Mouse (Mus musculus): ENCODE results near the gene Wdr34. TPM values are rescaled to one million over a fixed set of nuclear protein-coding genes. Genes with fewer than 3 reads are reported as not detected.
A peak's percentile ranks its signal among the peaks of the same experiment; 100 is the strongest.
"Not testable (repeated sequence)": the region's sequence is repeated elsewhere in the genome, so short reads cannot be mapped to it uniquely, and the experiment has no call there.

Gene Wdr34
- polyA plus RNA-seq, 1 experiment from 2014 or later = 15.2 TPM

- no peak overlapping the region for H3K4me3 ChIP-seq (ENCODE audit: low read depth, low read length)
- ATAC-seq (no peak), DNase-seq (ENCODE audit: low spot score) (no peak)
- no peaks in the 10 kb centered on the region for H3K36me3 ChIP-seq (ENCODE audit: insufficient read depth, low read length)
- no peak overlapping the region for H3K9ac ChIP-seq (replicated peaks; ENCODE audit: low read depth)
- 0 out of 2 replicates have a peak, but pooled peaks cover 3% of the 10 kb centered on the region for H3K4me1 ChIP-seq (ENCODE audit: insufficient read depth, low read depth, low read length)
- no peaks in the 10 kb centered on the region for H3K27me3 ChIP-seq (replicated peaks; ENCODE audit: insufficient read depth, low read length)
- H3K9me3 ChIP-seq (ENCODE audit: low read length) = no peaks in the 10 kb centered on the region
- no peak for TF ChIP-seq EP300 (IDR thresholded peaks at IDR 0.05)
- no peak for TF ChIP-seq CTCF (IDR thresholded peaks at IDR 0.05)
- H3K4me2 ChIP-seq (replicated peaks; ENCODE audit: low read depth, low read length) = no peak overlapping the region
- 84% methylated on average over 3 of the region's 3 CpGs for WGBS
- no peak overlapping the region for H3K27ac ChIP-seq (ENCODE audit: low read length)
Measured at GRCm38 (mm10) chr2:30056736-30057135, 8.1 kb upstream of the Wdr34 start.

DNA sequence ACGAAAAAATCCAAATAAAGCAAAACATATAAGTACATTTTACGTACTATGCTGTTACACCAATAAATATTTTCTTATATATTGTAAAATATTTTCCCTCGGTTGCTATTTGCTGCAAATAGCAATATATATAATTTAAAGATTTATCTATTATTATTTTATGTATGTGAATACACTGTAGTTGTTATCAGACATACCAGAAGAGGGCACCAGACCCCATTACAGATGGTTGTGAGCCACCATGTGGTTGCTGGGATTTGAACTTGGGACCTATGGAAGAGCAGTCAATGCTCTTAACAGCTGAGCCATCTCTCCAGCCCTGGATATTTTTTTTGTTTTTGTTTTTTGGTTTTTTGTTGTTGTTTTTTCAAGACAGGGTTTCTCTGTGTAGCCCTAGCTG, 6.6 kb upstream of the Wdr34 start:
- 90% methylated on average over 3 of the region's 3 CpGs for WGBS
- not testable (repeated sequence) for H3K36me3 ChIP-seq (ENCODE audit: insufficient read depth, low read length); ATAC-seq; H3K4me1 ChIP-seq (ENCODE audit: insufficient read depth, low read depth, low read length); H3K9me3 ChIP-seq (ENCODE audit: low read length); H3K27ac ChIP-seq (ENCODE audit: low read length); H3K4me3 ChIP-seq (ENCODE audit: low read depth, low read length); H3K27me3 ChIP-seq (replicated peaks; ENCODE audit: insufficient read depth, low read length); DNase-seq (ENCODE audit: low spot score); H3K9ac ChIP-seq (replicated peaks; ENCODE audit: low read depth); H3K4me2 ChIP-seq (replicated peaks; ENCODE audit: low read depth, low read length)
- peak; percentile 30; the same call in 1 of the 2 replicates for TF ChIP-seq CTCF (IDR thresholded peaks at IDR 0.05)

- 36% methylated on average over 6 of the region's 6 CpGs for WGBS
- ATAC-seq = no peak
Measured at GRCm38 (mm10) chr2:30051992-30052761, 3.5 kb upstream of the Wdr34 start.

GRCm38 (mm10) chr2:30049831-30050230, 1.1 kb upstream of the Wdr34 start:
- Histone ChIP-seq H3K27me3 (replicated peaks; ENCODE audit: insufficient read depth, low read length) (no peaks in the 10 kb centered on the region), H3K36me3 (ENCODE audit: insufficient read depth, low read length) (no peaks in the 10 kb centered on the region), H3K27ac (ENCODE audit: low read length) (no peak overlapping the region), H3K9ac (replicated peaks; ENCODE audit: low read depth) (no peak overlapping the region), H3K9me3 (ENCODE audit: low read length) (no peaks in the 10 kb centered on the region), H3K4me1 (ENCODE audit: insufficient read depth, low read depth, low read length) (no peaks in the 10 kb centered on the region; the same call in 1 of the 2 replicates), H3K4me3 (ENCODE audit: low read depth, low read length) (no peak overlapping the region), H3K4me2 (replicated peaks; ENCODE audit: low read depth, low read length) (no peak overlapping the region)
- 73% methylated on average over 3 of the region's 3 CpGs for WGBS
- ATAC-seq = no peak
- no peak for DNase-seq (ENCODE audit: low spot score)
- TF ChIP-seq CTCF (IDR thresholded peaks at IDR 0.05) = no peak
- TF ChIP-seq EP300 (IDR thresholded peaks at IDR 0.05) = no peak

More at GRCm38 (mm10) chr2:30051992-30052761, 3.5 kb upstream of the Wdr34 start:
- Histone ChIP-seq H3K27ac (ENCODE audit: low read length) (no peak overlapping the region), H3K9ac (replicated peaks; ENCODE audit: low read depth) (no peak overlapping the region), H3K4me3 (ENCODE audit: low read depth, low read length) (no peak overlapping the region), H3K4me2 (replicated peaks; ENCODE audit: low read depth, low read length) (no peak overlapping the region), H3K4me1 (ENCODE audit: insufficient read depth, low read depth, low read length) (no peaks in the 10 kb centered on the region; the same call in 1 of the 2 replicates), H3K9me3 (ENCODE audit: low read length) (no peaks in the 10 kb centered on the region), H3K36me3 (ENCODE audit: insufficient read depth, low read length) (no peaks in the 10 kb centered on the region), H3K27me3 (replicated peaks; ENCODE audit: insufficient read depth, low read length) (no peaks in the 10 kb centered on the region)
- DNase-seq (ENCODE audit: low spot score) = peak; percentile 19
- TF ChIP-seq EP300 (IDR thresholded peaks at IDR 0.05) = no peak
- peak; percentile 65 for TF ChIP-seq CTCF (IDR thresholded peaks at IDR 0.05)

DNA sequence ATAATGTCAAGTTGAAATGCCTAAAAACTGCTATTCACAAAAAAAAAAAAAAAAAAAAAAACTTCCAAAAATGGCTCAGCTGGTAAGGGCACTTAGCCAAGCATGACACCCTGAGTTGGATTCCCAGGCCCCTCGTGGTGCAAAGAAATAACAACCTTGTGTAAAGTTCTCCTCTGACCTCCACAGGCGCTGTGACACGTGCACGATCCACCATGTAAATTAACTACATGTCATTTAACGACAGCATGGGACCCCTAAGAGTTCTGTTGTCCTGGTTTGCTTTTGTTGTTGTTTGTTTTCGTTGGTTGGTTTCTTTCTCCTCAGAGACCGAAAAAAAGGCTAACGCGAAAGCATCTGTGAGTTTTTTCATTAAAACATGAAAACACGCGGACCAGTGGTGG, 580 bp downstream of the Wdr34 start:
- H3K27ac ChIP-seq (ENCODE audit: low read length) = no peak overlapping the region
- no peak for ATAC-seq

GRCm38 (mm10) chr2:30047127-30047526, 1.6 kb downstream of the Wdr34 start:
- TF ChIP-seq EP300 (IDR thresholded peaks at IDR 0.05) = no peak
- no peak for TF ChIP-seq CTCF (IDR thresholded peaks at IDR 0.05)
- no peak overlapping the region for H3K4me2 ChIP-seq (replicated peaks; ENCODE audit: low read depth, low read length)
- WGBS = 97% methylated on average over 6 of the region's 6 CpGs
- no peak overlapping the region for H3K27ac ChIP-seq (ENCODE audit: low read length)
- H3K27me3 ChIP-seq (replicated peaks; ENCODE audit: insufficient read depth, low read length) = no peaks in the 10 kb centered on the region
- no peak overlapping the region for H3K4me3 ChIP-seq (ENCODE audit: low read depth, low read length)
- H3K9ac ChIP-seq (replicated peaks; ENCODE audit: low read depth) = no peak overlapping the region
- no peak for DNase-seq (ENCODE audit: low spot score)
- ATAC-seq = no peak
- H3K36me3 ChIP-seq (ENCODE audit: insufficient read depth, low read length) = no peaks in the 10 kb centered on the region
- no peaks in the 10 kb centered on the region; the same call in 1 of the 2 replicates for H3K4me1 ChIP-seq (ENCODE audit: insufficient read depth, low read depth, low read length)
- H3K9me3 ChIP-seq (ENCODE audit: low read length) = no peaks in the 10 kb centered on the region

More for the DNA sequence above, 580 bp downstream of the Wdr34 start:
- no peak for TF ChIP-seq CTCF (IDR thresholded peaks at IDR 0.05)
- TF ChIP-seq EP300 (IDR thresholded peaks at IDR 0.05) = no peak
- H3K27me3 ChIP-seq (replicated peaks; ENCODE audit: insufficient read depth, low read length) = no peaks in the 10 kb centered on the region
- H3K4me1 ChIP-seq (ENCODE audit: insufficient read depth, low read depth, low read length) = no peaks in the 10 kb centered on the region; the same call in 1 of the 2 replicates
- DNase-seq (ENCODE audit: low spot score) = peak; percentile 47
- no peaks in the 10 kb centered on the region for H3K36me3 ChIP-seq (ENCODE audit: insufficient read depth, low read length)
- H3K4me3 ChIP-seq (ENCODE audit: low read depth, low read length) = peak overlapping the region; percentile 57
- H3K9me3 ChIP-seq (ENCODE audit: low read length) = no peaks in the 10 kb centered on the region
- peak overlapping the region; percentile 69; the same call in 1 of the 2 replicates for H3K9ac ChIP-seq (replicated peaks; ENCODE audit: low read depth)
- peak overlapping the region; percentile 81 for H3K4me2 ChIP-seq (replicated peaks; ENCODE audit: low read depth, low read length)
- 51% methylated on average over 11 of the region's 11 CpGs for WGBS
